Mouse (Mus musculus) megakaryocyte, embryonic 14.5 days (primary cell): ENCODE measurements at regions not wholly inside any gene's neighbourhood (a gene's known extent, or its start where the extent isn't known, plus 50 kb on each side); places are given as distances from the start of the nearest gene placed in this dataset.

Experiments
- H3K27me3 ChIP-seq: replicated peaks from 2 replicates; pipeline ENCODE3; 2012; ENCODE audit warnings: inconsistent platforms
- H3K36me3 ChIP-seq: replicated peaks from 2 replicates; pipeline ENCODE3; 2012; ENCODE audit warnings: low read length, inconsistent platforms, mixed read lengths
- H3K4me1 ChIP-seq: 2 replicates; pipeline ENCODE4 v1.6.1; 2012; ENCODE audit warnings: inconsistent platforms
- H3K4me3 ChIP-seq: replicated peaks from 2 replicates; pipeline ENCODE3; 2012; ENCODE audit warnings: moderate library complexity, mild to moderate bottlenecking, inconsistent platforms
- H3K9me3 ChIP-seq: 2 replicates; pipeline ENCODE4 v1.6.1; 2012; ENCODE audit warnings: inconsistent platforms
- FLI1 ChIP-seq: IDR thresholded peaks from 2 replicates; pipeline ENCODE4 v1.6.1; 2012; ENCODE audit warnings: low read length, inconsistent platforms, mixed read lengths
- GATA1 ChIP-seq: IDR thresholded peaks from 3 replicates; pipeline ENCODE4 v1.6.1; 2012; ENCODE audit warnings: mixed read lengths, low read length, inconsistent platforms, borderline replicate concordance

DNA sequence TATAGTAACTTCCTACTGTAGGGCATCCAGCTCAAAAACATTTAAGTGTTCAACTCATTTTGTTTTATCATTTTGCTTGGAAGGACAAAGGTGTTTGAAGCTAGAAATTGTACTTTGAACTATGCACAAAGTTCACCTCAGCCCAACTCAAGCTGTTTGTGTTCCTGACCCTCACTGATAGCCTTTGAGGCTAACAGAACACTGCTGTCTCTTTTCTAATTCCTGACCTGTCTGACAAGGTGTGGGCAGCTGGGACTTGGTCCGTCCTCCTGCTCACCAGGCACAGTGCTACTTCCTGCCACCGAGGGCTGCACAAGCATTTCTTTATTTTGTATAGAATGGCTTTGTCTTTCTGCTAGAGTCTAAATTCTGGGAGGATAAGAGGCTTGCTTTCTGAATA, 58.0 kb upstream of the Arhgap5 start:
- no peaks in the 10 kb centered on the region for H3K27me3 ChIP-seq
- TF ChIP-seq GATA1: no peak
- TF ChIP-seq FLI1: no peak
- no peaks in the 10 kb centered on the region for H3K36me3 ChIP-seq
- H3K4me3 ChIP-seq: no peak overlapping the region
- H3K9me3 ChIP-seq: no peaks in the 10 kb centered on the region
- H3K4me1 ChIP-seq: no peaks in the 10 kb centered on the region

GRCm38 (mm10) chr12:52446501-52446900, 57.3 kb upstream of the Arhgap5 start:
- Histone ChIP-seq H3K36me3 (no peaks in the 10 kb centered on the region), H3K4me1 (no peaks in the 10 kb centered on the region), H3K4me3 (no peak overlapping the region), H3K9me3 (no peaks in the 10 kb centered on the region), H3K27me3 (no peaks in the 10 kb centered on the region)
- TF ChIP-seq FLI1 (no peak), GATA1 (no peak)

DNA sequence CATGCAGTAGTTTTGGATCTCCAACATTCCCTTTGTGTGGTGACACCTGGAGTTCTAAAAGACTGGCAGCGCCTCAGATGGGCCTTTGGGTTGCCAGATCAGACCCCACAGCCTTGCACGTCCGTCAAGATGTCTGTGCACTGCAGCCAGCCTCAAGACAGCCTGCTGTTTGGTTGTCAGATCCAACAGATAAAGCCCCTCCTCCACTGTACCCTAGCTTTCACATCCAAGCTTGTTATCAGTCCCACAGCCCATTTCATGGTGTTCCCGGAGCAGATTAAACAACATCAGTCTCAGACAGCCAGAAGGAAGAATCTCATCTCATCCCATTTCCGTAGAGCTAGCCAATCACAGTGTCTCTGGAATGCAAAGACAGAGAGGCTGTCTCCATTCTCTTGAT, 56.3 kb upstream of the Arhgap5 start:
- no peaks in the 10 kb centered on the region for H3K9me3 ChIP-seq
- H3K27me3 ChIP-seq: no peaks in the 10 kb centered on the region
- H3K4me3 ChIP-seq: no peak overlapping the region
- no peak for TF ChIP-seq FLI1
- no peak for TF ChIP-seq GATA1
- H3K36me3 ChIP-seq: no peaks in the 10 kb centered on the region
- H3K4me1 ChIP-seq: no peaks in the 10 kb centered on the region

GRCm38 (mm10) chr12:52448218-52448617, 55.6 kb upstream of the Arhgap5 start:
- Histone ChIP-seq H3K4me3 (no peak overlapping the region), H3K27me3 (no peaks in the 10 kb centered on the region), H3K9me3 (no peaks in the 10 kb centered on the region), H3K4me1 (no peaks in the 10 kb centered on the region), H3K36me3 (no peaks in the 10 kb centered on the region)
- no peak for TF ChIP-seq GATA1

DNA sequence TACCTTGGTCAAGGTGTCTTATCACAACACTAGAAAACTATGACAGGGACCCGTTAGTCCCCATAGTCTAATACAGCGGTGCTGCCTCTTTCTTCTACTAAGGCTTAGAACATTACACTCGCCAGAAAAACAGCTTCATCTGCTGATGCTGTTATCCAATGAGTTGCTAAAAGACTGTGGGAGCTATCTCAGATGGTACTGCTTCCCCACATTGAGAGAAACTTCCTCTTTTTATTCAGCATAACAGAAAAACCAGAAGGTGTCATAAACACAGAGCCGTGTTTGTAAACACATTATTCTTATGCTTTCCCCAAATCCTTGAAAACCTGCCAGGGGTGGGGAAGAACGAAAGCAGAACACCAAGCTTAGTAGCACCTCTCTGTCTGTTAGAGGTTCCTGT, 49.9 kb upstream of the Arhgap5 start:
- Histone ChIP-seq H3K27me3 (no peaks in the 10 kb centered on the region), H3K4me3 (no peak overlapping the region), H3K9me3 (peaks cover 15% of the 10 kb centered on the region), H3K36me3 (no peaks in the 10 kb centered on the region), H3K4me1 (no peaks in the 10 kb centered on the region)
- TF ChIP-seq GATA1: no peak
- no peak for TF ChIP-seq FLI1
